Mouse (Mus musculus): ENCODE data around the gene Zfp524. TPM values are rescaled to one million over a fixed set of nuclear protein-coding genes. Genes with fewer than 3 reads are reported as not detected.

Gene Zfp524
- polyA plus RNA-seq, 1 experiment from 2014 or later: 9.6 TPM

Other genes with a start within 250 kb of the Zfp524 start
- gene Fam71e2, start 243.1 kb upstream of the Zfp524 start, polyA plus RNA-seq (2014; fragmentation: Nextera tagmentation; extraction: Ambion mirVana): not detected in 2 replicates
- gene Il11, start 231.6 kb upstream of the Zfp524 start, polyA plus RNA-seq (2014; fragmentation: Nextera tagmentation; extraction: Ambion mirVana): not detected in 2 replicates
- 0.41 TPM in 1 of 2 replicates, not detected in the other for gene Tmem190, start 231.5 kb upstream of the Zfp524 start, polyA plus RNA-seq (2014; fragmentation: Nextera tagmentation; extraction: Ambion mirVana)
- gene Tmem238, start 224.8 kb upstream of the Zfp524 start, polyA plus RNA-seq (2014; fragmentation: Nextera tagmentation; extraction: Ambion mirVana): 2.1 and 2.6 TPM in 2 replicates
- gene Rpl28, start 221.5 kb upstream of the Zfp524 start, polyA plus RNA-seq (2014; fragmentation: Nextera tagmentation; extraction: Ambion mirVana): 266 and 269 TPM in 2 replicates
- gene Ube2s, start 201.8 kb upstream of the Zfp524 start, polyA plus RNA-seq (2014; fragmentation: Nextera tagmentation; extraction: Ambion mirVana): 527 and 540 TPM in 2 replicates
- 0.20 and 0.44 TPM in 2 replicates for gene Shisa7, start 169.7 kb upstream of the Zfp524 start, polyA plus RNA-seq (2014; fragmentation: Nextera tagmentation; extraction: Ambion mirVana)
- gene Isoc2b, start 144.2 kb upstream of the Zfp524 start, polyA plus RNA-seq (2014; fragmentation: Nextera tagmentation; extraction: Ambion mirVana): 2.8 and 3.5 TPM in 2 replicates
- 0.63 and 0.84 TPM in 2 replicates for gene Isoc2a, start 137.3 kb upstream of the Zfp524 start, polyA plus RNA-seq (2014; fragmentation: Nextera tagmentation; extraction: Ambion mirVana)
- not detected in 2 replicates for gene Gm36210, start 107.9 kb upstream of the Zfp524 start, polyA plus RNA-seq (2014; fragmentation: Nextera tagmentation; extraction: Ambion mirVana)
- 3.8 and 4.2 TPM in 2 replicates for gene Zfp628, start 99.2 kb upstream of the Zfp524 start, polyA plus RNA-seq (2014; fragmentation: Nextera tagmentation; extraction: Ambion mirVana)
- 1.9 and 2.9 TPM in 2 replicates for gene Nat14, start 92.4 kb upstream of the Zfp524 start, polyA plus RNA-seq (2014; fragmentation: Nextera tagmentation; extraction: Ambion mirVana)
- gene Ssc5d, start 88.6 kb upstream of the Zfp524 start, polyA plus RNA-seq (2014; fragmentation: Nextera tagmentation; extraction: Ambion mirVana): 1.7 and 1.9 TPM in 2 replicates
- gene Sbk2, start 50.0 kb upstream of the Zfp524 start, polyA plus RNA-seq (2014; fragmentation: Nextera tagmentation; extraction: Ambion mirVana): 0.08 and 0.18 TPM in 2 replicates
- 0.04 TPM in 1 of 2 replicates, not detected in the other for gene Sbk3, start 43.2 kb upstream of the Zfp524 start, polyA plus RNA-seq (2014; fragmentation: Nextera tagmentation; extraction: Ambion mirVana)
- gene Zfp579, start 18.3 kb upstream of the Zfp524 start, polyA plus RNA-seq (2014; fragmentation: Nextera tagmentation; extraction: Ambion mirVana): 33.3 and 39.2 TPM in 2 replicates
- gene Fiz1, start 282 bp downstream of the Zfp524 start, polyA plus RNA-seq (2014; fragmentation: Nextera tagmentation; extraction: Ambion mirVana): 51.1 and 52.6 TPM in 2 replicates
- 0.45 and 1.4 TPM in 2 replicates for gene Gm44973, start 1.1 kb downstream of the Zfp524 start, polyA plus RNA-seq (2014; fragmentation: Nextera tagmentation; extraction: Ambion mirVana)
- gene Zfp865, start 6.0 kb downstream of the Zfp524 start, polyA plus RNA-seq (2014; fragmentation: Nextera tagmentation; extraction: Ambion mirVana): 7.5 and 8.2 TPM in 2 replicates
- 12.5 and 14.4 TPM in 2 replicates for gene Ccdc106, start 6.1 kb downstream of the Zfp524 start, polyA plus RNA-seq (2014; fragmentation: Nextera tagmentation; extraction: Ambion mirVana)
- gene 4632433K11Rik, start 19.7 kb downstream of the Zfp524 start, polyA plus RNA-seq (2014; fragmentation: Nextera tagmentation; extraction: Ambion mirVana): not detected in 2 replicates
- gene Zfp784, start 24.0 kb downstream of the Zfp524 start, polyA plus RNA-seq (2014; fragmentation: Nextera tagmentation; extraction: Ambion mirVana): 2.7 and 4.1 TPM in 2 replicates
- 31.8 and 32.9 TPM in 2 replicates for gene Zfp580, start 37.1 kb downstream of the Zfp524 start, polyA plus RNA-seq (2014; fragmentation: Nextera tagmentation; extraction: Ambion mirVana)
- gene U2af2, start 47.7 kb downstream of the Zfp524 start, polyA plus RNA-seq (2014; fragmentation: Nextera tagmentation; extraction: Ambion mirVana): 193 and 203 TPM in 2 replicates
- gene Epn1, start 65.8 kb downstream of the Zfp524 start, polyA plus RNA-seq (2014; fragmentation: Nextera tagmentation; extraction: Ambion mirVana): 60.1 and 62.2 TPM in 2 replicates
- gene Rfpl4, start 102.5 kb downstream of the Zfp524 start, polyA plus RNA-seq (2014; fragmentation: Nextera tagmentation; extraction: Ambion mirVana): not detected in 2 replicates
- 0.29 TPM in 1 of 2 replicates, not detected in the other for gene Rasl2-9, start 111.5 kb downstream of the Zfp524 start, polyA plus RNA-seq (2014; fragmentation: Nextera tagmentation; extraction: Ambion mirVana)
- 0.01 TPM in 1 of 2 replicates, not detected in the other for gene Vmn1r55, start 135.3 kb downstream of the Zfp524 start, polyA plus RNA-seq (2014; fragmentation: Nextera tagmentation; extraction: Ambion mirVana)
- gene Vmn1r56, start 182.3 kb downstream of the Zfp524 start, polyA plus RNA-seq (2014; fragmentation: Nextera tagmentation; extraction: Ambion mirVana): not detected in 2 replicates
- gene Vmn1r57, start 204.1 kb downstream of the Zfp524 start, polyA plus RNA-seq (2014; fragmentation: Nextera tagmentation; extraction: Ambion mirVana): not detected in 2 replicates

Measured in limb, embryonic 11.5 days (tissue).